Mouse (Mus musculus): ENCODE data around the gene Ddx46.
A peak's percentile ranks its signal among the peaks of the same experiment; 100 is the strongest.

Ddx46 gene

DNA sequence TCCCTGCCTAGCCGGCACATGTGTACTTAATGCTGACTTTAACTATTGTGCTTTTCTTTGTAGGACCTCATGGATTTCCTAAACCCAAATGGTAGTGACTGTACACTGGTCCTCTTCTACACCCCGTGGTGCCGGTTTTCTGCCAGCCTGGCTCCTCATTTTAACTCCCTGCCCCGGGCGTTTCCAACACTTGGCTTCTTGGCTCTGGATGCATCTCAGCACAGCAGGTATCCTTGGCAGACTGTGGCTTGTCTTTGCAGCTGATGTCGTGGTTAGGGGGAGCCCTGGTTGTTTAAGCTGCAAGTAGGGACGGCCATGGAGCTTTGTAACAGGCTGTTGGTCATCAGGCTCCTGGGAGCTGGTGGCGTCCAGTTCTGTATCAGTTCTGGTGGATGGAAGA, 86.7 kb downstream of the Ddx46 start:
- DNase-seq (ENCODE audit: low read depth, low spot score), result no peak

DNA sequence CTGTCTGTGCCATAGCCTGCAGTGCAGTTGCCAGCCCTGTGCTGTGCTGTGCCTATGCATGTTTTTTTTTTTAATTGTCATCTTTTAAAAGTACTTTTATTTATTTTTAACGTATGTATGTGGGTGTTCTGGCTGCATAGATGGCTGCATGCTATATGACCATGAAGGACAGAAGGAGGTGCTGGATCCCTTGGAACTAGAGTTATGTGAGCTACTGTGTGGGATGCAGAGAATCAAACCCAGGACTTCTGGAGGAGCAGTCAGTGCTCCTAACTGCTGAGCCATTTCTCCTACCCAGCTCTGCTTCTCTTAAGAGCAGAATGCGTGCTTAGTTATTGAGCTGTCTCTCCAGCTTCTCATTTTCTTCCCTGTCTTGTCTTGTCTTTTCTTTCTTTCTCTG, 87.2 kb downstream of the Ddx46 start:
- no peak for DNase-seq (ENCODE audit: low read depth, low spot score)

DNA sequence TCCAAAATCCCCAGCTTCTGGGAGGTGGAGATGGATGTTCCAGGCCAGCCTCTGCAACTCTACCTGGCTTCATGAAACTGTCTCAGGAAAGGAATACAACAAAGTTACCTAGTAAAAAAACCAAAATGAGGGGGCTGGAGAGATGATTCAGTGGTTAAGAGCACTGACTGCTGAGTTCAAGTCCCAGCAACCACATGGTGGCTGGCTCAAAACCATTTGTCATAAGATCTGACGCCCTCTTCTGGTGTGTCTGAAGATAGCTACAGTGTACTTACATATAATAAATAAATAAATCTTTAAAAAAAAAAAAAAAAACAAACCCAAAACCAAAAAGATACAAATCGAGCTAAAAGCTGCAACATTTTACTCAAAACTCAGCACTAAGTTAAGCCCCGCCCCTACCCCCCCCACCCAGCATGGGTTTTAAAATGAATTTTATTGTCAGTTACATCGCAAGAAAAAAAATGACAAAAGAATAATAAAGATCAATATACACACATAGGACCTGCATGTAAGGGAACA, 91.8 kb downstream of the Ddx46 start:
- no peak for DNase-seq (ENCODE audit: low read depth, low spot score)

- peak; percentile 67 for DNase-seq (ENCODE audit: low read depth, low spot score)
Observed at GRCm38 (mm10) chr13:55727120-55727838, 92.5 kb downstream of the Ddx46 start, which contains the start of gene Pcbd2. Pcbd2 (plus strand) TSS chr13:55727368.

GRCm38 (mm10) chr13:55727839-55728238, 93.0 kb downstream of the Ddx46 start:
- peak; percentile 61 for DNase-seq (ENCODE audit: low read depth, low spot score)

DNA sequence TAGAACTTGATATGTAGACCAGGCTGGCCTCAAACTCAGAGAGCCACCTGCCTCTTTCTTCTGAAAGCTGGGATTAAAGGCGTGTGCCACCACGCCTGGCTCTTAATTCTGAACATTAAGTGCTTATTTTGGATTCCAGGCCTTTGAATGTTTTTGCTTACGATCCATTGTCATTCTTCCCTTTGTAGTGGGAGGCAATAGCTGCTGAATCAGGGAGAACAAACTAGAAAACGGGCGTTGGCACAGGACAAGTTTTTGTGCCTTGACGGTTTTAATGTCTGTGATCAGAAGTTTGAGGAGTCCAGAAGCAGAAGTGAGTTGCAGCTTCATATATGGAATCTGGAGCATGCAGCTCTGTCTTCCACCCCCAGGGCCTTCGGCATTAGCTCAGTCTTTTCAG, 95.9 kb downstream of the Ddx46 start:
- no peak for DNase-seq (ENCODE audit: low read depth, low spot score)

Measured in embryo, embryonic 11.5 days (tissue).